Mouse (Mus musculus) stomach, postnatal 0 days (tissue): ENCODE data around the gene Rplp1.

Experiments used
- CTCF ChIP-seq: IDR thresholded peaks from 2 replicates; pipeline ENCODE4 v1.5.1; 2016; ENCODE audit warnings: antibody characterized with exemption, low read depth, mild to moderate bottlenecking, moderate library complexity
- EP300 ChIP-seq: optimal IDR thresholded peaks from 2 replicates; pipeline ENCODE3; 2016; ENCODE audit warnings: antibody characterized with exemption

GRCm38 (mm10) chr9:61916986-61917385 lies 2.6 kb upstream of the Rplp1 start:
- no peak for TF ChIP-seq CTCF
- TF ChIP-seq EP300, result no peak
